Mouse (Mus musculus) bone marrow, adult 2 months (tissue): ENCODE results near the gene Zfp654.

ENCODE experiments used
- CTCF ChIP-seq: fragments of 200-500 bp; IDR thresholded peaks from 2 replicates; pipeline ENCODE4 v1.5.1; 2011; ENCODE audit warnings: low read length, control low read depth; ENCODE audit not compliant: control insufficient read depth, insufficient read depth
- POLR2A ChIP-seq: fragments of 200-500 bp; IDR thresholded peaks from 2 replicates; pipeline ENCODE4 v1.6.1; 2011; ENCODE audit warnings: low read depth, mild to moderate bottlenecking, control low read depth, low read length, borderline replicate concordance; ENCODE audit not compliant: control insufficient read depth

DNA sequence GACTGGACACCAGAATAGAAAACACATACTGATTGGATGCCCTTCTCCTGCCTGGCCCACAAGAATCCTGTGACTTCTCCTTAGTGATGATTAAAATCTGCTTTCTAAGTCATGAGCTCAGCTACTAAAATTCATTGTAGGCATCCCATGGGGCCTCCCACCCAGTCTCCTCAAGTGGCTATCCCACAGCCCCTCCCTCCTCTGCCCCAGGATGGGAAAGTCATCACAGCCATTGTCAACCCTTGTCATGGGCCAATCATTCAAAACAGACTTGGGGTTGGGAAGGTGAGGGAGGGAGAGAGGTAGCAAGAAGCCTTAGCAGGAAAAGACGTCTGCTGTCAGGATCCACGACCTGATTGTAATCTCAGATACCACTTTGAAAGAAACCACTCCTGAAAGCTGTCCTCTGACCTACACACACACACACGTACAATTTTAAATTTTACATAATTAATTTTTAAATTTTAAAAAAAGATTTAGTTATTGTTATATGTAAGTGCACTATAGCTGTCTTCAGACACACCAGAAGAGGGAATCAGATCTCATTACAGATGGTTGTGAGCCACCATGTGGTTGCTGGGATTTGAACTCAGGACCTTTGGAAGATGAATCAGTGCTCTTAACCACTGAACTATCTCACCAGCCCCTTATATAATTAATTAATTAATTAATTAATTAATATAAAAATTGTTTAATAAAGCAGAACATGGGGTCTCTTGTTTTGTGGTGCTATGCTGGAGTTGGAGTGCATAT, 97.3 kb downstream of the Zfp654 start:
- TF ChIP-seq CTCF (no peak), POLR2A (no peak)
